Mouse (Mus musculus): ENCODE data around the gene Rcor3.

Gene Rcor3

DNA sequence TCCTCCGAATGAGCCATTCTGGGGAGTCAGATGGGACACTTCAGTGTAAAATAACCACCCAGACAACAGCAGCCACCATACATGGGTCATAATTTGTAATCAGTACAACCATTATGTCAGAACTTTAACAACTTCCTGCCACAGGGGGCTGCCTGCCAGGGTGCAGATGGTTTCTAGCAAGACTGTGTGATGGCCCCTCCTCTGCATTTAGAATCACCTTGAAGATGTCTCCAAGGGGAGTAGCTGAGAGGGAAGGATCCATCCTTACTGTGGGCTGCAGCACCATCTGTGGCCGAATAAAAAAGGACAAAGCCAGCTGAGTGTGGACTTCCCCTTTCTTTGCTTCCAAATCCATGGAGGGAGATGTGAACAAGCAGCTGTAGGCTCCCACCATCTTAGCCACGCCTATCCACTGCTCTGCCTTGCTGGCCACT lies 67.2 kb downstream of the Rcor3 start:
- in situ Hi-C loops (cut with MboI): no loop called here

DNA sequence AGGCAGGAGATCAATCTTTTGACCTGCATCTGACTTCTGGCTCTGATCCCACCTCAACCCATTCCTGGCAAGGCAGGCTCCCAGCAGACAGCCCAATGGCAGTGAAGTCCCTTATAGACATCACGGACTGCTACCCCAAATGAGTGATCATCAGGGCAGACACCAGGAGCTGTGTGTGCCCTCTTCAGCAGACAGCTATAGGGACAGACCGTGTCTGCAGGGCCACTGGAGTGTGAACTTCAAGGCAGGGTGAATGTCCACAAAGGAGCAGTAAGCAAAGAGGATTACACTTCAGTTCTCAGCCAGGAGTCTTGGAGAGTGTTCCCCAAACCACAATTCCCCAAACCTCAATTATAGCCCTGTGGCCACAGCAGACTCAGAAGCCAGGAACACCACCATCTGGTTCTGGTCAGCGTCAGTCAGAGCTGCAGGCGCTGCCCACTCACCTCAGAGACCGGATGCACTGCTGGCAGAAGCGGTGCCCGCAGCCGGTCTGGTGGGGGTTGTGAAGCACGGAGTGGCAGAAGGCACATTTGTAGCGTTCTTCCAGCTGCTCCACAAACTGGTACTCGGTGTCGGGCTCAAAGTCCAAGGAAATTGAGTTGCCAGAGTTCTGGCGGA lies 67.8 kb downstream of the Rcor3 start:
- in situ Hi-C loops (cut with MboI): no loop called here

GRCm38 (mm10) chr1:192068188-192068587 lies 69.7 kb downstream of the Rcor3 start:
- in situ Hi-C loops (cut with MboI): no loop called here

DNA sequence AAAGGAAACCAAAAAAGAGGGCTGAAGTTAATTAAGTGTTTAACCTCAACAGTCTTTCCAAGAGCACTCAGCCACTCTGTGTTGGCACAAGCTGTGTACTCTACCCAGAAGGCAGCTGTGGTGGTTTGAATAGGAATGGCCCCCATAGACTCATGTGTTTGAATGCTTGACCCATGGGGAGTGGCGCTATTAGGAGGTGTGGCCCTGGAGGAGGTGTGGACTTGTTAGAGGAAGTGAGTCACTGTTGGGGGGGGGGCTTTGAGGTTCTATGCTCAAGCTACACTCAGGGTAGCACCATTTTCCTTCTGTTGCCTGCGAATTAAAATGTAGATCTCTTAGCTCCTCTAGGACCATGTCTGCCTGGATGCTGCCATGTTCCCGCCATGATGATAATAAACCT lies 70.9 kb downstream of the Rcor3 start:
- in situ Hi-C loops (cut with MboI): no loop called here

- in situ Hi-C loops (cut with MboI): no loop called here
These were observed 74.5 kb downstream of the Rcor3 start for GRCm38 (mm10) chr1:192063209-192063946.

DNA sequence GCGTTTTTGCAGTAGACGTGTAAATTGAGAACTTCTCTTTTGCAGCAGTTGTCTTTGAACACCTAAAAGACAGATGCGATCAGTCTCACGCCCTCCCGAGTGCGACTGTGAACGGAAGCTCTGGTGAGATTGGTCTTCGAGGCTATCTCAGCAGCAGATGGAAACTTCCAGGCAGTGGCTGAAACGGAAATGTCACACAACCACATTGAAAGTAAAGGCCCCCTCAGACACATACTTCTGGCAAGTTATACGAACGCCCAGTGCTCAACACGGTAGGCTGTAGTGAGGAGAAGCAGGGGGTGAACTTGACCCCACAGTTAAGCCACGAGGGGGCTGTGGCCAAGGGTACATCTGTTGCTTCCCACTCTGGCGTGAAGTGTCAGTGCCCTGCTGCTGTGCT lies 75.2 kb downstream of the Rcor3 start:
- in situ Hi-C loops (cut with MboI): no loop called here

DNA sequence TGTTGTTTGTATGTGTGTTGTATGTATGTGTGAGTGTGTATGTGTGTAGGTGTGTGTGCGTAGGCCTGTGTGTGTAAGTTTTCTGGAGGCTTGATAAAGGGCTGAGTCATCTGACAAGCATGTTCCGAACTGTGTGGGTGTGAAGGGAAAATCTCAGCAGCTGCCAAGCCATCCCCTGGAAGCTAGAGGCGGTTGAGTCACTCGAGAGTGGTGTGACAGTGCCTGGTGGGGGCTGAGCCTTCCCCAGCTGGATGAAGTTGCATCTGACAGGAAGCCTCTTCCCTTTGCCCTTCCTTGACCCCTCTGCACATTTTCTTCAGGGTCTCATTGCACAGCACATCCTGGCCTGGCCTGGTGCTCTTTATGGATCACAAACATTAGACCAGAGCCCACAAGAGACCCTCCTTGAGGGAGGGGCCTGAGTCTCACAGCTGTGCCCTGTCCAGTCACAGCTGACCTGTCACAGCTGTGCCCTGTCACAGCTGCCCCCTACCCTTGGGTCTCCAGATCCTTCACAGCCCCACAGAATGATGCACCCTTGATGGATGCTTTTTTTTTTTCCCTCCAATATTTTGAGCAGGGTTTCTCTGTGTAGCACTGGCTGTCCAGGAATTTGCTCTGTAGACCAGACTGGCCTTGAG lies 76.1 kb downstream of the Rcor3 start:
- in situ Hi-C loops (cut with MboI): no loop called here

GRCm38 (mm10) chr1:192058911-192059310 lies 79.0 kb downstream of the Rcor3 start:
- in situ Hi-C loops (cut with MboI): no loop called here

GRCm38 (mm10) chr1:192053726-192054125 lies 84.1 kb downstream of the Rcor3 start:
- in situ Hi-C loops (cut with MboI): no loop called here

DNA sequence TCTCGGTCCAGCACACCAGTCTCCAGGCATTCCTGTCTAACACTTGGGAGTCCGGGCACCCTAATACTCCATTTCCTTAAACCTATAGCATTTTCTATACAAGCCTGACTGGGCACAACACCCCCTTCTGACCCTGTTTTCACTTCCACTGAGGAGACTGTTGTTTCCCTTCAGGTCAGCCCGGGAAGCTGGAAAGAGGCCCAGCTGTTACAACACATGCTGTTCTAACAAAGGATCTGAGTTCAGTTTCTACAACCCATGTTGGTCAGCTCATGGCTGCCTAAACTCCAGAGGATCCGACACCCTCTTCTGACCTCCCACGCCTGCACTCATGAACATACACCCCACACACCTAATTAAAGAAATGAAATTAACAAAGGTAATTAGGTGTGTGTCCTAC lies 84.9 kb downstream of the Rcor3 start:
- in situ Hi-C loops (cut with MboI): no loop called here

- in situ Hi-C loops (cut with MboI): no loop called here
These were observed 85.4 kb downstream of the Rcor3 start for GRCm38 (mm10) chr1:192052461-192052860.

Data from mature B cell (primary cell).